Mouse (Mus musculus): ENCODE data around the gene Nelfb. TPM values are rescaled to one million over a fixed set of nuclear protein-coding genes. Genes with fewer than 3 reads are reported as not detected.
"Not testable (repeated sequence)": the region's sequence is repeated elsewhere in the genome, so short reads cannot be mapped to it uniquely, and the experiment has no call there.

Gene Nelfb
- 126 and 129 TPM in 2 replicates for polyA plus RNA-seq (2015; fragmentation: Nextera tagmentation; extraction: Ambion mirVana)

- H3K4me1 ChIP-seq, result peaks cover 36% of the 10 kb centered on the region
- peak within 1 kb of the TSS; percentile 80 for H3K9ac ChIP-seq
- no peaks in the 10 kb centered on the region for H3K9me3 ChIP-seq
- under 1% methylated on average over 44 of the region's 44 CpGs for WGBS
- no peaks in the 10 kb centered on the region for H3K27me3 ChIP-seq (replicated peaks)
- no peaks in the 10 kb centered on the region; the same call in 1 of the 2 replicates for H3K36me3 ChIP-seq (replicated peaks)
- H3K4me2 ChIP-seq, result peak within 1 kb of the TSS; percentile 83
- peak; percentile 95 for ATAC-seq (replicated peaks)
- H3K4me3 ChIP-seq, result peak within 1 kb of the TSS; percentile 80
- H3K27ac ChIP-seq, result peak within 1 kb of the TSS; percentile 92
Measured at GRCm38 (mm10) chr2:25211121-25211670, at the start of gene Nelfb. TSS of gene Nelfb (minus strand) at chr2:25211489.

- no peak overlapping the region for H3K4me3 ChIP-seq
- 46% methylated on average over 2 of the region's 2 CpGs for WGBS
- no peak for ATAC-seq (replicated peaks)
- no peak overlapping the region for H3K9ac ChIP-seq
- H3K4me1 ChIP-seq, result peaks cover 40% of the 10 kb centered on the region
- H3K9me3 ChIP-seq, result no peaks in the 10 kb centered on the region
- H3K27ac ChIP-seq, result no peak overlapping the region
- no peak overlapping the region for H3K4me2 ChIP-seq
- peaks cover 2% of the 10 kb centered on the region; the same call in 1 of the 2 replicates for H3K27me3 ChIP-seq (replicated peaks)
- H3K36me3 ChIP-seq (replicated peaks), result no peaks in the 10 kb centered on the region
Measured at GRCm38 (mm10) chr2:25258887-25259286, 47.6 kb upstream of the Nelfb start.

- H3K27ac ChIP-seq; ATAC-seq (replicated peaks); H3K27me3 ChIP-seq (replicated peaks); H3K9me3 ChIP-seq; H3K4me2 ChIP-seq; H3K36me3 ChIP-seq (replicated peaks); H3K4me3 ChIP-seq; H3K9ac ChIP-seq: not testable (repeated sequence)
- 89% methylated on average over 5 of the region's 5 CpGs for WGBS
- peaks cover 31% of the 10 kb centered on the region for H3K4me1 ChIP-seq
Measured at GRCm38 (mm10) chr2:25257250-25257649, 46.0 kb upstream of the Nelfb start.

- H3K9ac ChIP-seq, result peak overlapping the region; percentile 74; the same call in 1 of the 2 replicates
- H3K27me3 ChIP-seq (replicated peaks); ATAC-seq (replicated peaks); H3K27ac ChIP-seq; H3K9me3 ChIP-seq; H3K36me3 ChIP-seq (replicated peaks): not testable (repeated sequence)
- peak overlapping the region; percentile 87 for H3K4me3 ChIP-seq
- peak overlapping the region; percentile 99 for H3K4me2 ChIP-seq
- H3K4me1 ChIP-seq, result peaks cover 25% of the 10 kb centered on the region
- 57% methylated on average over 12 of the region's 12 CpGs for WGBS
Measured at GRCm38 (mm10) chr2:25256443-25257109, 45.3 kb upstream of the Nelfb start.

- H3K4me3 ChIP-seq, result peak within 1 kb of the TSS; percentile 87
- H3K4me1 ChIP-seq, result peaks cover 25% of the 10 kb centered on the region
- no peaks in the 10 kb centered on the region for H3K27me3 ChIP-seq (replicated peaks)
- under 1% methylated on average over 39 of the region's 39 CpGs for WGBS
- H3K4me2 ChIP-seq, result peak within 1 kb of the TSS; percentile 99
- H3K27ac ChIP-seq, result peak within 1 kb of the TSS; percentile 74
- H3K9me3 ChIP-seq, result no peaks in the 10 kb centered on the region
- H3K9ac ChIP-seq, result peak within 1 kb of the TSS; percentile 74
- ATAC-seq (replicated peaks), result peak; percentile 92
- 0 out of 2 replicates have a peak, but pooled peaks cover 5% of the 10 kb centered on the region for H3K36me3 ChIP-seq (replicated peaks)
Measured at GRCm38 (mm10) chr2:25255284-25255779, 44.0 kb upstream of the Nelfb start, which contains the start of gene Tmem203. TSS of gene Tmem203 (plus strand) at chr2:25255439.

GRCm38 (mm10) chr2:25252331-25252730 lies 41.0 kb upstream of the Nelfb start:
- no peaks in the 10 kb centered on the region for H3K27me3 ChIP-seq (replicated peaks)
- H3K4me1 ChIP-seq, result peaks cover 23% of the 10 kb centered on the region
- ATAC-seq (replicated peaks), result no peak
- no peak overlapping the region for H3K9ac ChIP-seq
- H3K9me3 ChIP-seq, result no peaks in the 10 kb centered on the region
- H3K4me3 ChIP-seq, result no peak overlapping the region
- no peak overlapping the region for H3K27ac ChIP-seq
- WGBS, result 87% methylated on average over 1 of the region's 1 CpGs
- H3K4me2 ChIP-seq, result no peak overlapping the region
- 0 out of 2 replicates have a peak, but pooled peaks cover 5% of the 10 kb centered on the region for H3K36me3 ChIP-seq (replicated peaks)

- Histone ChIP-seq H3K27ac (no peak within 1 kb of the TSS), H3K4me3 (no peak within 1 kb of the TSS), H3K4me1 (peaks cover 21% of the 10 kb centered on the region), H3K4me2 (no peak within 1 kb of the TSS), H3K27me3 (replicated peaks) (no peaks in the 10 kb centered on the region), H3K9me3 (no peaks in the 10 kb centered on the region), H3K9ac (no peak within 1 kb of the TSS), H3K36me3 (replicated peaks) (0 out of 2 replicates have a peak, but pooled peaks cover 4% of the 10 kb centered on the region)
- no peak for ATAC-seq (replicated peaks)
- 93% methylated on average over 10 of the region's 10 CpGs for WGBS
Measured at GRCm38 (mm10) chr2:25246183-25247072, 35.1 kb upstream of the Nelfb start, which contains the start of gene AL732309.1. TSS of gene AL732309.1 (minus strand) at chr2:25246863.

GRCm38 (mm10) chr2:25244144-25244543 lies 32.9 kb upstream of the Nelfb start:
- Histone ChIP-seq H3K4me3 (no peak overlapping the region), H3K27ac (no peak overlapping the region), H3K9me3 (no peaks in the 10 kb centered on the region), H3K27me3 (replicated peaks) (no peaks in the 10 kb centered on the region), H3K36me3 (replicated peaks) (no peaks in the 10 kb centered on the region), H3K4me1 (peaks cover 31% of the 10 kb centered on the region), H3K4me2 (no peak overlapping the region), H3K9ac (no peak overlapping the region)
- ATAC-seq (replicated peaks), result no peak
- WGBS, result 89% methylated on average over 4 of the region's 4 CpGs

- H3K27ac ChIP-seq, result no peak overlapping the region
- no peak for ATAC-seq (replicated peaks)
- no peaks in the 10 kb centered on the region for H3K9me3 ChIP-seq
- peak overlapping the region; percentile 65; the same call in 1 of the 2 replicates for H3K9ac ChIP-seq
- WGBS, result 81% methylated on average over 8 of the region's 8 CpGs
- H3K4me2 ChIP-seq, result peak overlapping the region; percentile 90
- peak overlapping the region; percentile 56 for H3K4me3 ChIP-seq
- no peaks in the 10 kb centered on the region for H3K36me3 ChIP-seq (replicated peaks)
- H3K4me1 ChIP-seq, result peaks cover 31% of the 10 kb centered on the region
- H3K27me3 ChIP-seq (replicated peaks), result no peaks in the 10 kb centered on the region
Measured at GRCm38 (mm10) chr2:25243342-25243741, 32.1 kb upstream of the Nelfb start.

GRCm38 (mm10) chr2:25242101-25242506 lies 30.8 kb upstream of the Nelfb start, which contains the start of the genes Rnf208 and Cysrt1:
TSS of gene Rnf208 (plus strand) at chr2:25242255.
TSS of gene Cysrt1 (minus strand) at chr2:25242452.
- no peaks in the 10 kb centered on the region for H3K27me3 ChIP-seq (replicated peaks)
- peak; percentile 53 for ATAC-seq (replicated peaks)
- H3K36me3 ChIP-seq (replicated peaks), result no peaks in the 10 kb centered on the region
- H3K9ac ChIP-seq, result peak within 1 kb of the TSS; percentile 65
- peaks cover 31% of the 10 kb centered on the region for H3K4me1 ChIP-seq
- H3K4me2 ChIP-seq, result peak within 1 kb of the TSS; percentile 90
- H3K9me3 ChIP-seq, result no peaks in the 10 kb centered on the region
- H3K27ac ChIP-seq, result peak within 1 kb of the TSS; percentile 77
- 0% methylated on average over 59 of the region's 59 CpGs for WGBS
- H3K4me3 ChIP-seq, result peak within 1 kb of the TSS; percentile 56

- no peak overlapping the region for H3K9ac ChIP-seq
- no peaks in the 10 kb centered on the region for H3K27me3 ChIP-seq (replicated peaks)
- H3K4me2 ChIP-seq, result peak overlapping the region; percentile 90
- no peaks in the 10 kb centered on the region for H3K36me3 ChIP-seq (replicated peaks)
- WGBS, result 18% methylated on average over 6 of the region's 6 CpGs
- H3K4me3 ChIP-seq, result peak overlapping the region; percentile 56
- peak; percentile 53 for ATAC-seq (replicated peaks)
- H3K27ac ChIP-seq, result peak overlapping the region; percentile 77
- peaks cover 31% of the 10 kb centered on the region for H3K4me1 ChIP-seq
- no peaks in the 10 kb centered on the region for H3K9me3 ChIP-seq
Measured at GRCm38 (mm10) chr2:25241438-25241775, 30.1 kb upstream of the Nelfb start.
